Mouse (Mus musculus) gastrocnemius, adult 18-20 months (tissue): ENCODE data around the gene Slc20a1. TPM values are rescaled to one million over a fixed set of nuclear protein-coding genes. Genes with fewer than 3 reads are reported as not detected.
A peak's percentile ranks its signal among the peaks of the same experiment; 100 is the strongest.

Experiments used
- DNase-seq: peaks from one replicate; pipeline ENCODE4 v3.0.0; 2021; ENCODE audit warnings: low spot score
- total RNA-seq, 2 experiments: library from RNA; stranded (reverse); gene quantifications; 2 replicates each; pipeline ENCODE4 v1.2.3; 2021

Slc20a1 gene
- total RNA-seq, 2 experiments from 2014 or later, result 11.3 to 21.8 TPM

GRCm38 (mm10) chr2:129247707-129248121, 49.1 kb downstream of the Slc20a1 start:
- DNase-seq, result no peak

- no peak for DNase-seq
These were observed 50.8 kb downstream of the Slc20a1 start for GRCm38 (mm10) chr2:129249321-129249720.

GRCm38 (mm10) chr2:129252836-129253630, 54.5 kb downstream of the Slc20a1 start:
- DNase-seq, result no peak

- no peak for DNase-seq
These were observed 55.0 kb downstream of the Slc20a1 start for GRCm38 (mm10) chr2:129253631-129253970.

GRCm38 (mm10) chr2:129254076-129254475, 55.5 kb downstream of the Slc20a1 start:
- DNase-seq, result no peak

- no peak for DNase-seq
These were observed 57.4 kb downstream of the Slc20a1 start for GRCm38 (mm10) chr2:129256006-129256405.

GRCm38 (mm10) chr2:129258056-129258455, 59.5 kb downstream of the Slc20a1 start:
- no peak for DNase-seq

- peak; percentile 78 for DNase-seq
These were observed 60.1 kb downstream of the Slc20a1 start for GRCm38 (mm10) chr2:129258475-129259211.

- no peak for DNase-seq
These were observed 62.1 kb downstream of the Slc20a1 start for GRCm38 (mm10) chr2:129260646-129261045.

Other genes starting within 250 kb of the Slc20a1 start
- 1 to 10 TPM; 7.2 to 7.6 TPM for gene Zc3h6, start 231.4 kb upstream of the Slc20a1 start, total RNA-seq
- gene Gm10762, start 231.0 kb upstream of the Slc20a1 start, total RNA-seq, result 10 to 100 TPM; 15.2 to 15.5 TPM
- gene Vinac1, start 150.6 kb upstream of the Slc20a1 start, total RNA-seq, result not detected
- 1 to 10 TPM; 6.1 to 8.6 TPM for gene Ttl, start 132.8 kb upstream of the Slc20a1 start, total RNA-seq
- 10 to 100 TPM in 1 of 2 experiments, 1 to 10 TPM in 1; 9.9 to 10.3 TPM for gene Polr1b, start 97.8 kb upstream of the Slc20a1 start, total RNA-seq
- gene Chchd5, start 69.1 kb upstream of the Slc20a1 start, total RNA-seq, result 10 to 100 TPM in 1 of 2 experiments, 1 to 10 TPM in 1; 7.1 to 12.5 TPM
- not detected for gene Ckap2l, start 98.4 kb downstream of the Slc20a1 start, total RNA-seq
- not detected for gene Il1a, start 111.2 kb downstream of the Slc20a1 start, total RNA-seq
- not detected for gene Il1b, start 172.4 kb downstream of the Slc20a1 start, total RNA-seq